Mouse (Mus musculus): ENCODE data around the gene S100a10. TPM values are rescaled to one million over a fixed set of nuclear protein-coding genes. Genes with fewer than 3 reads are reported as not detected.
A peak's percentile ranks its signal among the peaks of the same experiment; 100 is the strongest.

Gene S100a10
- polyA plus RNA-seq, 2 experiments = 328 to 691 TPM

- no peak for TF ChIP-seq POLR2A (IDR thresholded peaks at IDR 0.05; ENCODE audit: borderline replicate concordance, extremely low read depth, insufficient read depth, insufficient read length)
- Histone ChIP-seq H3K4me3 (replicated peaks; ENCODE audit: low read length) (no peak overlapping the region), H3K4me2 (replicated peaks; ENCODE audit: low read depth, low read length, severe bottlenecking) (0 out of 2 replicates have a peak overlapping the region, but pooled peaks have one; percentile 74), H3K4me1 (ENCODE audit: control insufficient read depth, insufficient read depth, low read length) (peaks cover 33% of the 10 kb centered on the region), H3K27me3 (ENCODE audit: control insufficient read depth, insufficient read depth, low read length) (no peaks in the 10 kb centered on the region), H3K36me3 (ENCODE audit: control insufficient read depth, insufficient read depth, low read length) (no peaks in the 10 kb centered on the region), H3K9me3 (ENCODE audit: control insufficient read depth, low read length) (no peaks in the 10 kb centered on the region), H3K27ac (replicated peaks; ENCODE audit: low read depth, low read length) (no peak overlapping the region), H3K9ac (ENCODE audit: low read depth, low read length, severe bottlenecking) (no peak overlapping the region)
- WGBS = 55% methylated on average over 9 of the region's 9 CpGs
- ATAC-seq (ENCODE audit: low FRiP score, low read depth) (no peak), DNase-seq (ENCODE audit: low spot score) (peak; percentile 42)
These were observed 1.0 kb upstream of the S100a10 start for GRCm38 (mm10) chr3:93553765-93554378.

- Histone ChIP-seq H3K27me3 (ENCODE audit: control insufficient read depth, insufficient read depth, low read length) (no peaks in the 10 kb centered on the region), H3K36me3 (ENCODE audit: control insufficient read depth, insufficient read depth, low read length) (no peaks in the 10 kb centered on the region), H3K9me3 (ENCODE audit: control insufficient read depth, low read length) (no peaks in the 10 kb centered on the region), H3K4me1 (ENCODE audit: control insufficient read depth, insufficient read depth, low read length) (peaks cover 33% of the 10 kb centered on the region), H3K27ac (replicated peaks; ENCODE audit: low read depth, low read length) (peak overlapping the region; percentile 67), H3K4me2 (replicated peaks; ENCODE audit: low read depth, low read length, severe bottlenecking) (peak overlapping the region; percentile 74), H3K4me3 (replicated peaks; ENCODE audit: low read length) (peak overlapping the region; percentile 66), H3K9ac (ENCODE audit: low read depth, low read length, severe bottlenecking) (peak overlapping the region; percentile 86)
- DNase-seq (ENCODE audit: low spot score) = peak; percentile 49
- 19% methylated on average over 13 of the region's 13 CpGs for WGBS
- ATAC-seq (ENCODE audit: low FRiP score, low read depth) = 0 out of 2 replicates have a peak, but pooled peaks have one; percentile 8
- TF ChIP-seq POLR2A (IDR thresholded peaks at IDR 0.05; ENCODE audit: borderline replicate concordance, extremely low read depth, insufficient read depth, insufficient read length) = no peak
These were observed 400 bp upstream of the S100a10 start for GRCm38 (mm10) chr3:93554379-93554980.

GRCm38 (mm10) chr3:93555878-93556254 lies 986 bp downstream of the S100a10 start:
- DNase-seq (ENCODE audit: low spot score) = peak; percentile 52
- TF ChIP-seq POLR2A (IDR thresholded peaks at IDR 0.05; ENCODE audit: borderline replicate concordance, extremely low read depth, insufficient read depth, insufficient read length) = no peak
- Histone ChIP-seq H3K27me3 (ENCODE audit: control insufficient read depth, insufficient read depth, low read length) (no peaks in the 10 kb centered on the region), H3K4me1 (ENCODE audit: control insufficient read depth, insufficient read depth, low read length) (peaks cover 33% of the 10 kb centered on the region), H3K9me3 (ENCODE audit: control insufficient read depth, low read length) (no peaks in the 10 kb centered on the region), H3K4me3 (replicated peaks; ENCODE audit: low read length) (peak overlapping the region; percentile 66), H3K27ac (replicated peaks; ENCODE audit: low read depth, low read length) (peak overlapping the region; percentile 89), H3K4me2 (replicated peaks; ENCODE audit: low read depth, low read length, severe bottlenecking) (peak overlapping the region; percentile 74), H3K9ac (ENCODE audit: low read depth, low read length, severe bottlenecking) (peak overlapping the region; percentile 86), H3K36me3 (ENCODE audit: control insufficient read depth, insufficient read depth, low read length) (peaks cover 6% of the 10 kb centered on the region; the same call in 1 of the 2 replicates)
- ATAC-seq (ENCODE audit: low FRiP score, low read depth) = 0 out of 2 replicates have a peak, but pooled peaks have one; percentile 25
- 0% methylated on average over 1 of the region's 2 CpGs for WGBS

GRCm38 (mm10) chr3:93556599-93556998 lies 1.7 kb downstream of the S100a10 start:
- peak overlapping the region; percentile 89; the same call in 1 of the 2 replicates for H3K27ac ChIP-seq (replicated peaks; ENCODE audit: low read depth, low read length)
- H3K9me3 ChIP-seq (ENCODE audit: control insufficient read depth, low read length) = no peaks in the 10 kb centered on the region
- no peak for TF ChIP-seq POLR2A (IDR thresholded peaks at IDR 0.05; ENCODE audit: borderline replicate concordance, extremely low read depth, insufficient read depth, insufficient read length)
- H3K36me3 ChIP-seq (ENCODE audit: control insufficient read depth, insufficient read depth, low read length) = peaks cover 14% of the 10 kb centered on the region
- no peak for ATAC-seq (ENCODE audit: low FRiP score, low read depth)
- H3K9ac ChIP-seq (ENCODE audit: low read depth, low read length, severe bottlenecking) = 0 out of 2 replicates have a peak overlapping the region, but pooled peaks have one; percentile 86
- 50% methylated on average over 1 of the region's 1 CpGs for WGBS
- peaks cover 33% of the 10 kb centered on the region for H3K4me1 ChIP-seq (ENCODE audit: control insufficient read depth, insufficient read depth, low read length)
- H3K4me3 ChIP-seq (replicated peaks; ENCODE audit: low read length) = peak overlapping the region; percentile 66
- no peak for DNase-seq (ENCODE audit: low spot score)
- peak overlapping the region; percentile 74 for H3K4me2 ChIP-seq (replicated peaks; ENCODE audit: low read depth, low read length, severe bottlenecking)
- H3K27me3 ChIP-seq (ENCODE audit: control insufficient read depth, insufficient read depth, low read length) = no peaks in the 10 kb centered on the region

DNA sequence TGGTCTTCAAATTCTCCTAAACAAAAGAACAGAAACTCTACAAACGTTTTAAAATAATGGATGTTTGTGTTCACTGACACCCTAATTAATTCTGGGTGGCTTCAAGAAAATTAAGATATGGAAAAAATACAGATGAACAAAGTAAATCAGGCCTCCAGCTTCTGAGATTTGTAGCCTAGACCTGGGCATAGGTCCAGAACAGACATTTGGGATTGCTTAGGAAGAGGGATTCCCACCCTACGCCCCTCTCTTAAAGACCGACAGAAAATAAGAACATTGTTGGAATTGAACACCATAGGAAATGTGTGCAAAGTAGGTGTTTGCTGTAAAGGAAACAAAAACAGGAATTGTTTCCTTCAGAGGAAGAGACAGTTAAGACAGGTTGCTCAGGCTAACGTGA lies 2.6 kb downstream of the S100a10 start:
- Histone ChIP-seq H3K9me3 (ENCODE audit: control insufficient read depth, low read length) (no peaks in the 10 kb centered on the region), H3K9ac (ENCODE audit: low read depth, low read length, severe bottlenecking) (no peak overlapping the region), H3K36me3 (ENCODE audit: control insufficient read depth, insufficient read depth, low read length) (peaks cover 22% of the 10 kb centered on the region), H3K27ac (replicated peaks; ENCODE audit: low read depth, low read length) (0 out of 2 replicates have a peak overlapping the region, but pooled peaks have one; percentile 43), H3K4me1 (ENCODE audit: control insufficient read depth, insufficient read depth, low read length) (peaks cover 33% of the 10 kb centered on the region), H3K27me3 (ENCODE audit: control insufficient read depth, insufficient read depth, low read length) (no peaks in the 10 kb centered on the region), H3K4me2 (replicated peaks; ENCODE audit: low read depth, low read length, severe bottlenecking) (peak overlapping the region; percentile 21; the same call in 1 of the 2 replicates), H3K4me3 (replicated peaks; ENCODE audit: low read length) (peak overlapping the region; percentile 15; the same call in 1 of the 2 replicates)
- ATAC-seq (ENCODE audit: low FRiP score, low read depth) (no peak), DNase-seq (ENCODE audit: low spot score) (peak; percentile 49)
- no peak for TF ChIP-seq POLR2A (IDR thresholded peaks at IDR 0.05; ENCODE audit: borderline replicate concordance, extremely low read depth, insufficient read depth, insufficient read length)
- 47% methylated on average over 4 of the region's 4 CpGs for WGBS
